Mouse (Mus musculus) megakaryocyte, embryonic 14.5 days (primary cell): ENCODE data around the gene Kcnh1.

ENCODE experiments used
- FLI1 ChIP-seq: IDR thresholded peaks from 2 replicates; pipeline ENCODE4 v1.6.1; 2012; ENCODE audit warnings: low read length, inconsistent platforms, mixed read lengths
- GATA1 ChIP-seq: IDR thresholded peaks from 3 replicates; pipeline ENCODE4 v1.6.1; 2012; ENCODE audit warnings: mixed read lengths, low read length, inconsistent platforms, borderline replicate concordance

- TF ChIP-seq GATA1 (no peak), FLI1 (no peak)
These were observed 368.8 kb downstream of the Kcnh1 start for GRCm38 (mm10) chr1:192559341-192559740.
